Mouse (Mus musculus) hindbrain, embryonic 11.5 days (tissue): Measurements from ENCODE around the gene Vgll3. TPM values are rescaled to one million over a fixed set of nuclear protein-coding genes. Genes with fewer than 3 reads are reported as not detected.

Source experiments
- ATAC-seq: fragments of 200-750 bp; cut with Nextera tagmentation; 2 replicates; pipeline ENCODE4 v1.8.0; 2017; ENCODE audit warnings: mild to moderate bottlenecking, moderate TSS enrichment, moderate library complexity; ENCODE audit not compliant: low FRiP score
- DNase-seq: peaks from one replicate; pipeline ENCODE4 v3.0.0-alpha.2; 2015; ENCODE audit warnings: low spot score
- H3K27ac ChIP-seq: fragments of 300-500 bp; sonication (generic); 2 replicates; pipeline ENCODE4 v1.5.1; 2014; ENCODE audit warnings: mild to moderate bottlenecking, low read depth, low read length
- H3K27me3 ChIP-seq: fragments of 300-500 bp; sonication (generic); 2 replicates; pipeline ENCODE4 v1.6.1; 2014; ENCODE audit warnings: mild to moderate bottlenecking, low read length, moderate library complexity, mixed read lengths; ENCODE audit not compliant: control insufficient read depth, insufficient read depth
- H3K36me3 ChIP-seq: fragments of 300-500 bp; sonication (generic); 2 replicates; pipeline ENCODE4 v1.6.1; 2014; ENCODE audit warnings: mild to moderate bottlenecking, low read length, moderate library complexity, mixed read lengths; ENCODE audit not compliant: control insufficient read depth, insufficient read depth
- H3K4me1 ChIP-seq: fragments of 300-500 bp; sonication (generic); replicated peaks from 2 replicates; pipeline ENCODE4 v1.6.1; 2014; ENCODE audit warnings: low read length, mixed read lengths; ENCODE audit not compliant: control insufficient read depth, insufficient read depth
- H3K4me2 ChIP-seq: fragments of 300-500 bp; sonication (generic); replicated peaks from 2 replicates; pipeline ENCODE4 v1.6.1; 2014; ENCODE audit warnings: mild to moderate bottlenecking, low read depth, low read length
- H3K4me3 ChIP-seq: fragments of 300-500 bp; sonication (generic); 2 replicates; pipeline ENCODE4 v1.5.1; 2014; ENCODE audit warnings: low read depth, low read length
- H3K9ac ChIP-seq: fragments of 300-500 bp; sonication (generic); 2 replicates; pipeline ENCODE4 v1.6.1; 2014; ENCODE audit warnings: low read depth, low read length
- H3K9me3 ChIP-seq: fragments of 300-500 bp; sonication (generic); 2 replicates; pipeline ENCODE4 v1.6.1; 2016; ENCODE audit warnings: low read length; ENCODE audit not compliant: control insufficient read depth
- WGBS: fragments of 180-500 bp; shearing (Covaris S2); extraction: QIAGEN DNeasy Blood & Tissue Kit; methylation state at CpG from one replicate; pipeline ENCODE4 v1.1.7; 2014; 5-methylcytosine and 5-hydroxymethylcytosine counted together
- polyA plus RNA-seq: library from polyadenylated mRNA; unstranded; fragments of >200 nt; fragmentation: Nextera tagmentation; extraction: Ambion mirVana; gene quantifications from 2 replicates; pipeline ENCODE4 v1.2.1, GENCODE M21; 2014

Vgll3 gene
- 3.9 and 4.3 TPM in 2 replicates for polyA plus RNA-seq

- peak; percentile 84 for DNase-seq
- peaks cover 4% of the 10 kb centered on the region; the same call in 1 of the 2 replicates for H3K27me3 ChIP-seq
- WGBS: under 1% methylated on average over 73 of the region's 86 CpGs
These were observed at the start of gene Vgll3 for GRCm38 (mm10) chr16:65814918-65815881. Gene Vgll3, plus strand, starts transcription at chr16:65815257.

GRCm38 (mm10) chr16:65765976-65766375, 49.1 kb upstream of the Vgll3 start:
- no peak overlapping the region for H3K4me2 ChIP-seq
- H3K9me3 ChIP-seq: no peaks in the 10 kb centered on the region
- no peak overlapping the region for H3K9ac ChIP-seq
- no peak overlapping the region for H3K27ac ChIP-seq
- no peaks in the 10 kb centered on the region for H3K27me3 ChIP-seq
- no peak overlapping the region for H3K4me3 ChIP-seq
- no peaks in the 10 kb centered on the region for H3K4me1 ChIP-seq
- no peak for DNase-seq
- ATAC-seq: no peak
- no peaks in the 10 kb centered on the region for H3K36me3 ChIP-seq

More at GRCm38 (mm10) chr16:65814918-65815881, at the start of gene Vgll3:
- peak within 1 kb of the TSS; percentile 60 for H3K4me3 ChIP-seq
- no peaks in the 10 kb centered on the region for H3K9me3 ChIP-seq
- H3K27ac ChIP-seq: peak within 1 kb of the TSS; percentile 81
- H3K36me3 ChIP-seq: no peaks in the 10 kb centered on the region
- H3K4me2 ChIP-seq: peak within 1 kb of the TSS; percentile 97
- peaks cover 3% of the 10 kb centered on the region; the same call in 1 of the 2 replicates for H3K4me1 ChIP-seq
- peak; percentile 100 for ATAC-seq
- H3K9ac ChIP-seq: peak within 1 kb of the TSS; percentile 65

- WGBS: 64% methylated on average over 1 of the region's 1 CpGs
- H3K9ac ChIP-seq: no peak overlapping the region
- H3K27me3 ChIP-seq: no peaks in the 10 kb centered on the region
- H3K4me1 ChIP-seq: no peaks in the 10 kb centered on the region
- no peaks in the 10 kb centered on the region for H3K36me3 ChIP-seq
- no peak overlapping the region for H3K27ac ChIP-seq
- no peak overlapping the region for H3K4me3 ChIP-seq
- DNase-seq: no peak
- no peak overlapping the region for H3K4me2 ChIP-seq
- no peaks in the 10 kb centered on the region for H3K9me3 ChIP-seq
- ATAC-seq: no peak
These were observed 29.1 kb upstream of the Vgll3 start for GRCm38 (mm10) chr16:65785959-65786358.

- DNase-seq (peak; percentile 20), ATAC-seq (no peak)
- H3K4me3 ChIP-seq: peak overlapping the region; percentile 60
- no peaks in the 10 kb centered on the region for H3K36me3 ChIP-seq
- H3K9ac ChIP-seq: peak overlapping the region; percentile 65; the same call in 1 of the 2 replicates
- no peak overlapping the region for H3K27ac ChIP-seq
- peaks cover 3% of the 10 kb centered on the region; the same call in 1 of the 2 replicates for H3K4me1 ChIP-seq
- 15% methylated on average over 3 of the region's 3 CpGs for WGBS
- peaks cover 4% of the 10 kb centered on the region; the same call in 1 of the 2 replicates for H3K27me3 ChIP-seq
- peak overlapping the region; percentile 97 for H3K4me2 ChIP-seq
- H3K9me3 ChIP-seq: no peaks in the 10 kb centered on the region
These were observed 1.0 kb downstream of the Vgll3 start for GRCm38 (mm10) chr16:65816059-65816458.

- Histone ChIP-seq H3K9ac (no peak overlapping the region), H3K4me2 (no peak overlapping the region), H3K36me3 (no peaks in the 10 kb centered on the region), H3K4me1 (peaks cover 3% of the 10 kb centered on the region; the same call in 1 of the 2 replicates), H3K9me3 (no peaks in the 10 kb centered on the region), H3K27ac (no peak overlapping the region), H3K27me3 (peaks cover 4% of the 10 kb centered on the region; the same call in 1 of the 2 replicates), H3K4me3 (no peak overlapping the region)
- ATAC-seq: no peak
- 78% methylated on average over 8 of the region's 8 CpGs for WGBS
- DNase-seq: no peak
These were observed 3.7 kb downstream of the Vgll3 start for GRCm38 (mm10) chr16:65818779-65819178.

- H3K4me2 ChIP-seq: no peak overlapping the region
- H3K27ac ChIP-seq: no peak overlapping the region
- 47% methylated on average over 2 of the region's 2 CpGs for WGBS
- peaks cover 2% of the 10 kb centered on the region; the same call in 1 of the 2 replicates for H3K4me1 ChIP-seq
- H3K9ac ChIP-seq: no peak overlapping the region
- DNase-seq: no peak
- no peaks in the 10 kb centered on the region for H3K9me3 ChIP-seq
- ATAC-seq: no peak
- H3K27me3 ChIP-seq: peaks cover 3% of the 10 kb centered on the region; the same call in 1 of the 2 replicates
- H3K4me3 ChIP-seq: no peak overlapping the region
- H3K36me3 ChIP-seq: no peaks in the 10 kb centered on the region
These were observed 5.7 kb downstream of the Vgll3 start for GRCm38 (mm10) chr16:65820803-65821202.

GRCm38 (mm10) chr16:65823721-65824120, 8.7 kb downstream of the Vgll3 start:
- no peaks in the 10 kb centered on the region for H3K36me3 ChIP-seq
- no peaks in the 10 kb centered on the region for H3K27me3 ChIP-seq
- no peaks in the 10 kb centered on the region for H3K9me3 ChIP-seq
- no peak overlapping the region for H3K4me2 ChIP-seq
- ATAC-seq (no peak), DNase-seq (no peak)
- H3K4me1 ChIP-seq: no peaks in the 10 kb centered on the region
- H3K9ac ChIP-seq: no peak overlapping the region
- no peak overlapping the region for H3K4me3 ChIP-seq
- H3K27ac ChIP-seq: no peak overlapping the region
- WGBS: 82% methylated on average over 6 of the region's 6 CpGs

- no peak overlapping the region for H3K9ac ChIP-seq
- H3K4me1 ChIP-seq: no peaks in the 10 kb centered on the region
- H3K9me3 ChIP-seq: no peaks in the 10 kb centered on the region
- no peak for DNase-seq
- no peaks in the 10 kb centered on the region for H3K27me3 ChIP-seq
- WGBS: 79% methylated on average over 9 of the region's 9 CpGs
- H3K4me2 ChIP-seq: no peak overlapping the region
- ATAC-seq: no peak
- H3K27ac ChIP-seq: no peak overlapping the region
- H3K4me3 ChIP-seq: no peak overlapping the region
- H3K36me3 ChIP-seq: no peaks in the 10 kb centered on the region
These were observed 13.1 kb downstream of the Vgll3 start for GRCm38 (mm10) chr16:65828141-65828565.
